Mouse (Mus musculus) splenic B cell, adult 2 months (primary cell): Measurements from ENCODE around the gene Senp1.

Experiments
- DNase-seq: peaks from one replicate; pipeline ENCODE4 v3.0.0-alpha.2; 2011; ENCODE audit warnings: low read depth, low spot score
- H3K27me3 ChIP-seq: 2 replicates; pipeline ENCODE4 v1.6.1; 2012; ENCODE audit warnings: mild to moderate bottlenecking, low read length, moderate library complexity, mixed read lengths; ENCODE audit not compliant: control insufficient read depth, poor library complexity, insufficient read depth, severe bottlenecking
- H3K36me3 ChIP-seq: 2 replicates; pipeline ENCODE4 v1.6.1; 2012; ENCODE audit warnings: mild to moderate bottlenecking, low read length, moderate library complexity, mixed read lengths; ENCODE audit not compliant: control insufficient read depth, poor library complexity, insufficient read depth, severe bottlenecking

The Senp1 gene

GRCm38 (mm10) chr15:97990721-97991120 is 102.8 kb downstream of the Senp1 start:
- DNase-seq = no peak
- Histone ChIP-seq H3K36me3 (no peaks in the 10 kb centered on the region), H3K27me3 (no peaks in the 10 kb centered on the region)

GRCm38 (mm10) chr15:97990124-97990523 is 103.4 kb downstream of the Senp1 start:
- Histone ChIP-seq H3K27me3 (no peaks in the 10 kb centered on the region), H3K36me3 (no peaks in the 10 kb centered on the region)
- DNase-seq = no peak

GRCm38 (mm10) chr15:97989544-97989943 is 104.0 kb downstream of the Senp1 start:
- H3K36me3 ChIP-seq = no peaks in the 10 kb centered on the region
- H3K27me3 ChIP-seq = no peaks in the 10 kb centered on the region
- no peak for DNase-seq
